Mouse (Mus musculus): ENCODE results near the gene Cfap61. TPM values are rescaled to one million over a fixed set of nuclear protein-coding genes. Genes with fewer than 3 reads are reported as not detected.

The Cfap61 gene
- total and polyA plus RNA-seq, 2 experiments from 2014 or later: 0.46 to 0.68 TPM

DNA sequence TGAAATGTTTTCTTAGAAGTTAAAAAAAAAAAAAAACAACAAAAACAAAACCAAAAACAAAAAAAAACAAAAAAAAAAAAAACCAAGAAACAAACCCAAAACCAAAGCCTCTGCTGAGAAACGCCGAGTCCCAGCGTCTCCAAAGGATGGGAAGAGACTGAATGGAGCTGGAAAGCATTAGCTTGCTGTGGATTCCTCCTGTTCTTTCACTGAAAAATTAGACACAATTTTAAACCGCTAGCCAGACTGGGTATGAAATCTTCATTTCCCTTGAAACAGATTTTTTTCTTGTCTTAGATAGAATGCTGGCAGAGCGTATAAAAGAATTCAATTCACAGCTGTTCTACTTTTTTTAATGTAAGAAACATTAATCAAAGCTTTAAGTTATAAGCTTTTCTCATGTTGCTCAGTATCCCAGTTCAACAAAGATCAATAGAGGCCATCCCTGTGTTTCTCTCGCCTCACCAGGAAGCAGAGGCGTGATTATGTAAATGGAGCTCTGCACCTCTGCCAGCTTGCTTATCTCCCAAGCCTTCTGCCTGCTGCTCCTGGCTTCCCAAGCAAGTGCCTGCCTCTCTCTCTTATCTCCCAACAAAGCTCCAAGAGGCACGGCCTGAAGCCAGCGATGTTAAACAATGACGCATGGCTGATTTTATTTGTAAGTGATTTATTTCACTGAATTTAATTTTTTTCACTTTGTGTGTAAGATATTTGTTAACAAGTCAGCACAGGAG, 324.3 kb downstream of the Cfap61 start:
- Histone ChIP-seq H3K9ac (replicated peaks; ENCODE audit: low read depth, low read length) (no peak overlapping the region), H3K27ac (ENCODE audit: low read depth) (no peak overlapping the region), H3K4me2 (ENCODE audit: low read depth, low read length) (no peak overlapping the region), H3K36me3 (replicated peaks; ENCODE audit: control insufficient read depth, insufficient read depth, low read length) (no peaks in the 10 kb centered on the region), H3K4me3 (ENCODE audit: low read depth, low read length) (no peak overlapping the region), H3K9me3 (replicated peaks; ENCODE audit: control insufficient read depth, low read length) (no peaks in the 10 kb centered on the region), H3K4me1 (ENCODE audit: control insufficient read depth, insufficient read depth) (peaks cover 4% of the 10 kb centered on the region; the same call in 1 of the 2 replicates), H3K27me3 (ENCODE audit: control insufficient read depth, insufficient read depth, low read length) (no peaks in the 10 kb centered on the region)
- DNase-seq (ENCODE audit: low spot score) (peak; percentile 60), ATAC-seq (ENCODE audit: insufficient read depth, low read depth) (0 out of 2 replicates have a peak, but pooled peaks have one; percentile 57)
- WGBS: 35% methylated on average over 10 of the region's 10 CpGs
- TF ChIP-seq EP300 (IDR thresholded peaks at IDR 0.05; ENCODE audit: low read depth): no peak
- TF ChIP-seq CTCF (IDR thresholded peaks at IDR 0.05; ENCODE audit: low read depth): no peak

DNA sequence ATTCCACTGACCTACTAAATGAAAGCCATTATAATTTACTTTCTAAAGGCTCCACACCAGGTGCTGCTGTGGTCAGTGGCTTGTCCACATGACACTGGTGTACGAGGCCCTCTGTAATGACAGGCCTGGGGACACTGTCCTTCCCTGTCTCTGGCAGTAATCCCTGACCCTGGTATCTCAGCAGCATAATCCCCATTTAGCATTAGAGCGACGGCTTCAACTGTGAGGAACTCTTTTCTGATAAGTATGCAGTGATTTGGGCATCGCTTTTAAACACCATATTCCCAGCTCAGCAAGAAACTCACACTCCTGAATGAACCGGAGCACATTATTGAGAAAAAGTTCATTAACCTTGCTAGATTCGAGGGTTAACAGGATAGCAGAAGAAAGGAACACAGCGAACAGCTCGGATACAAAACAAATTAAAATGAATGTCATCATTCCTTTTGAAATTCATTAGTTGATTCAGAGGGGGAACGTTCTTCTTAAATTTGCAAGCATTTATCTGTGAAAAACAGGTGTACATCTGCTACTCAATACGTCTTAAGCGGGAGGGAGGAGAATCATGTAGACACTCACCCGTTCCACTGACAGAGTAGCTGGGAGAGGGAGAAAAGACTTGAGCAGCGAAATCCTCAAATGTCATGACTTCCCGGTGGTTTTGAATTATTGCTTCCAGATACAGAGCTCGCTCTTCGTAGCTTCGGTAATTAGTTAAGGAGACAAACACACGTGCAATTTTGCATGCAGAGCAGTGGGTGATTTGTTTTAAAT, 325.4 kb downstream of the Cfap61 start:
- TF ChIP-seq CTCF (IDR thresholded peaks at IDR 0.05; ENCODE audit: low read depth): no peak
- TF ChIP-seq EP300 (IDR thresholded peaks at IDR 0.05; ENCODE audit: low read depth): no peak
- Histone ChIP-seq H3K9ac (replicated peaks; ENCODE audit: low read depth, low read length) (no peak overlapping the region), H3K27ac (ENCODE audit: low read depth) (no peak overlapping the region), H3K36me3 (replicated peaks; ENCODE audit: control insufficient read depth, insufficient read depth, low read length) (no peaks in the 10 kb centered on the region), H3K4me1 (ENCODE audit: control insufficient read depth, insufficient read depth) (peaks cover 4% of the 10 kb centered on the region; the same call in 1 of the 2 replicates), H3K4me3 (ENCODE audit: low read depth, low read length) (no peak overlapping the region), H3K27me3 (ENCODE audit: control insufficient read depth, insufficient read depth, low read length) (no peaks in the 10 kb centered on the region), H3K4me2 (ENCODE audit: low read depth, low read length) (no peak overlapping the region), H3K9me3 (replicated peaks; ENCODE audit: control insufficient read depth, low read length) (no peaks in the 10 kb centered on the region)
- ATAC-seq (ENCODE audit: insufficient read depth, low read depth): no peak
- no peak for DNase-seq (ENCODE audit: low spot score)
- WGBS: 66% methylated on average over 18 of the region's 18 CpGs

DNA sequence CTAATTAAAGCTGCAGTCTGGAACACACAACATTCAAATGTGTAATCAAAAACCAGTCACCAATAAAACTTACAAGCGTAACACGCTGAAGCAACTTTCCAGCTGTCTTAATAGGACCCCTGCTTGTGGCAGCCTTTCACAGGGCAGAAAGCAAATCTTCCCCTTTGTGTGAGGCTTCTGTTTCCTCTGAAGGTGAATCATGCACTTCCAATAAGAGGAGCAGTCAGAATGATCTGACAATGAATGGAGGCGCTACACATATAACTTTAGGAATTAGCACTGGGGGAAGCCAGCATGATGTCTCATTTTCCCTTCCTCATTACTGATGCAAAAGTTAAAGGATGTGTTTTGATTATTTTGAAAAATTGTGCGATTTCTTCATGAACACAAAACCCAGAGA, 326.6 kb downstream of the Cfap61 start:
- DNase-seq (ENCODE audit: low spot score) (no peak), ATAC-seq (ENCODE audit: insufficient read depth, low read depth) (no peak)
- no peaks in the 10 kb centered on the region for H3K36me3 ChIP-seq (replicated peaks; ENCODE audit: control insufficient read depth, insufficient read depth, low read length)
- no peak overlapping the region for H3K27ac ChIP-seq (ENCODE audit: low read depth)
- H3K4me3 ChIP-seq (ENCODE audit: low read depth, low read length): no peak overlapping the region
- H3K4me1 ChIP-seq (ENCODE audit: control insufficient read depth, insufficient read depth): peaks cover 8% of the 10 kb centered on the region; the same call in 1 of the 2 replicates
- H3K9ac ChIP-seq (replicated peaks; ENCODE audit: low read depth, low read length): no peak overlapping the region
- no peaks in the 10 kb centered on the region for H3K27me3 ChIP-seq (ENCODE audit: control insufficient read depth, insufficient read depth, low read length)
- H3K9me3 ChIP-seq (replicated peaks; ENCODE audit: control insufficient read depth, low read length): no peaks in the 10 kb centered on the region
- no peak for TF ChIP-seq EP300 (IDR thresholded peaks at IDR 0.05; ENCODE audit: low read depth)
- TF ChIP-seq CTCF (IDR thresholded peaks at IDR 0.05; ENCODE audit: low read depth): no peak
- 94% methylated on average over 4 of the region's 4 CpGs for WGBS
- no peak overlapping the region for H3K4me2 ChIP-seq (ENCODE audit: low read depth, low read length)

DNA sequence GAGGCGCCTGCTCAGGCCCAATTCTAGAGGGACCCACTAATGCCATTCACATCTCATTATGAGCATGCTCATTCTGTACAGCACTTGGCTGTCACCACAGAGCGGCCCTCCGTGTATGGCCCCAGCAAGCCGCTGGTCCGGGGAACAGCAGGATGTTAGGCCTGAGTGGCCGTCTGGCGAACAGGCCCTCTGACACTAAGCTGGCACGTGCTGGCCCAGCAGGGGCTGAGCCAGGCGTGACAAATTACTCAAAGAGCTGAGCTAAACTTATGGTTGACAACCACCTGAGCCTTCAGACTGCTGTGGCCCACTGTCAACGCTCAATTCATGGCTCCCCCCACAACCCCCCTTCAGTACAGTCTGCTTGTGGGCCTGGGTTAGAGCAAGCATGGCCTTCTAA, 327.6 kb downstream of the Cfap61 start:
- H3K9ac ChIP-seq (replicated peaks; ENCODE audit: low read depth, low read length): no peak overlapping the region

DNA sequence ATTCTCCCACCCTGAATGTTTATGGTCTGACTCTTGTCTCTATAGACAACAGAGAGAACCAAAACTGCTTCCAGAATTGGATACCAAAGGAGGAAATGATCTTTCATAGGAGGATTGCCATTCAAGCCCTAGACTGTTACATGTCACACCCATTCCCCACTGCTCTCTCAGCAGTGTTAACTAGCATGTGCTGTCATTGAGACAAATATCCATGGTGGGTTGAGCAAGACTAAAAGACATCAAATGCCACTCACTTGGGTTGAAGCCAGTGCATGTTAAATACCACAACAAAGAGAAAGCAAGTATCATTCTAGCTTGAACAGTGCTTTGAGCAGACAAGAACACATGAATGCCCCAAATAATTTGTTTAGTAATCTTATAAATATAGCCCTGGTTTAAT, 328.4 kb downstream of the Cfap61 start:
- Histone ChIP-seq H3K4me2 (ENCODE audit: low read depth, low read length) (no peak overlapping the region), H3K4me3 (ENCODE audit: low read depth, low read length) (no peak overlapping the region), H3K9me3 (replicated peaks; ENCODE audit: control insufficient read depth, low read length) (no peaks in the 10 kb centered on the region), H3K9ac (replicated peaks; ENCODE audit: low read depth, low read length) (no peak overlapping the region), H3K27ac (ENCODE audit: low read depth) (no peak overlapping the region), H3K36me3 (replicated peaks; ENCODE audit: control insufficient read depth, insufficient read depth, low read length) (no peaks in the 10 kb centered on the region), H3K4me1 (ENCODE audit: control insufficient read depth, insufficient read depth) (peaks cover 8% of the 10 kb centered on the region; the same call in 1 of the 2 replicates), H3K27me3 (ENCODE audit: control insufficient read depth, insufficient read depth, low read length) (no peaks in the 10 kb centered on the region)
- no peak for DNase-seq (ENCODE audit: low spot score)
- no peak for TF ChIP-seq CTCF (IDR thresholded peaks at IDR 0.05; ENCODE audit: low read depth)
- TF ChIP-seq EP300 (IDR thresholded peaks at IDR 0.05; ENCODE audit: low read depth): no peak
- ATAC-seq (ENCODE audit: insufficient read depth, low read depth): no peak

More for the DNA sequence above, 327.6 kb downstream of the Cfap61 start:
- Histone ChIP-seq H3K27ac (ENCODE audit: low read depth) (no peak overlapping the region), H3K9me3 (replicated peaks; ENCODE audit: control insufficient read depth, low read length) (no peaks in the 10 kb centered on the region), H3K4me2 (ENCODE audit: low read depth, low read length) (no peak overlapping the region), H3K4me1 (ENCODE audit: control insufficient read depth, insufficient read depth) (peaks cover 8% of the 10 kb centered on the region; the same call in 1 of the 2 replicates), H3K4me3 (ENCODE audit: low read depth, low read length) (no peak overlapping the region), H3K27me3 (ENCODE audit: control insufficient read depth, insufficient read depth, low read length) (no peaks in the 10 kb centered on the region), H3K36me3 (replicated peaks; ENCODE audit: control insufficient read depth, insufficient read depth, low read length) (no peaks in the 10 kb centered on the region)
- DNase-seq (ENCODE audit: low spot score): no peak
- WGBS: 57% methylated on average over 10 of the region's 10 CpGs
- no peak for ATAC-seq (ENCODE audit: insufficient read depth, low read depth)
- TF ChIP-seq EP300 (IDR thresholded peaks at IDR 0.05; ENCODE audit: low read depth) (no peak), CTCF (IDR thresholded peaks at IDR 0.05; ENCODE audit: low read depth) (no peak)

Other genes with a start within 250 kb of the Cfap61 start
- gene Naa20, start 32.7 kb upstream of the Cfap61 start, total RNA-seq (2014; rRNA removed; ENCODE audit: low replicate concordance): 155 and 298 TPM in 2 replicates
- gene Naa20, start 32.7 kb upstream of the Cfap61 start, polyA plus RNA-seq (2015; fragmentation: Nextera tagmentation; extraction: Ambion mirVana): 243 TPM in 2 replicates
- 9.4 and 14.1 TPM in 2 replicates for gene Crnkl1, start 230 bp downstream of the Cfap61 start, total RNA-seq (2014; rRNA removed; ENCODE audit: low replicate concordance)
- 14.0 and 15.5 TPM in 2 replicates for gene Crnkl1, start 230 bp downstream of the Cfap61 start, polyA plus RNA-seq (2015; fragmentation: Nextera tagmentation; extraction: Ambion mirVana)